Mouse (Mus musculus) layer of hippocampus, adult 8-10 months (tissue): ENCODE data around the gene Rnf121. TPM values are rescaled to one million over a fixed set of nuclear protein-coding genes. Genes with fewer than 3 reads are reported as not detected.

Source experiments
- DNase-seq, 2 experiments: peaks; one replicate each; pipeline ENCODE4 v3.0.0; 2022; ENCODE audit warnings: low spot score in 2 of 2
- total RNA-seq, 4 experiments: library from RNA; stranded (reverse); gene quantifications; 2 replicates each; pipeline ENCODE4 v1.2.4; 2022

The Rnf121 gene
- 10 to 100 TPM; 43.4 to 47.0 (median 44.9) TPM for total RNA-seq

GRCm38 (mm10) chr7:102065046-102065891, at the start of gene Rnf121, which contains the start of the genes Xndc1 and Xntrpc:
Gene Rnf121, minus strand, starts transcription at chr7:102065469.
Gene Xndc1, plus strand, starts transcription at chr7:102065511.
Gene Xntrpc, plus strand, starts transcription at chr7:102065713.
- DNase-seq = peak; percentile 91 to 93

GRCm38 (mm10) chr7:102113151-102113729, 48.0 kb upstream of the Rnf121 start:
- DNase-seq = no peak

GRCm38 (mm10) chr7:102109746-102110145, 44.5 kb upstream of the Rnf121 start:
- no peak for DNase-seq

- no peak for DNase-seq
These were observed 43.9 kb upstream of the Rnf121 start, which contains the start of gene Art5 for GRCm38 (mm10) chr7:102109171-102109570. Gene Art5, minus strand, starts transcription at chr7:102109489.

- no peak for DNase-seq
These were observed 42.9 kb upstream of the Rnf121 start for GRCm38 (mm10) chr7:102108206-102108605.

GRCm38 (mm10) chr7:102106700-102107141, 41.5 kb upstream of the Rnf121 start:
- no peak for DNase-seq

GRCm38 (mm10) chr7:102104126-102104525, 38.9 kb upstream of the Rnf121 start:
- DNase-seq = no peak

GRCm38 (mm10) chr7:102103555-102103954, 38.3 kb upstream of the Rnf121 start:
- no peak for DNase-seq

- no peak for DNase-seq
These were observed 37.4 kb upstream of the Rnf121 start for GRCm38 (mm10) chr7:102102696-102103095.

GRCm38 (mm10) chr7:102102241-102102640, 37.0 kb upstream of the Rnf121 start:
- no peak for DNase-seq

GRCm38 (mm10) chr7:102101487-102101886, 36.2 kb upstream of the Rnf121 start, which contains the start of gene Art1:
Gene Art1, plus strand, starts transcription at chr7:102101743.
- no peak for DNase-seq

- DNase-seq = no peak
These were observed 35.6 kb upstream of the Rnf121 start for GRCm38 (mm10) chr7:102100868-102101267.

GRCm38 (mm10) chr7:102099760-102100661, 34.7 kb upstream of the Rnf121 start:
- no peak for DNase-seq

GRCm38 (mm10) chr7:102087336-102087735, 22.1 kb upstream of the Rnf121 start:
- DNase-seq = peak; percentile 27 to 39

GRCm38 (mm10) chr7:102084041-102084696, 18.9 kb upstream of the Rnf121 start:
- DNase-seq = no peak

- DNase-seq = no peak
These were observed 17.5 kb upstream of the Rnf121 start, which contains the start of gene Trpc2 for GRCm38 (mm10) chr7:102082816-102083215. Gene Trpc2, plus strand, starts transcription at chr7:102083116.

GRCm38 (mm10) chr7:102081784-102082183, 16.5 kb upstream of the Rnf121 start:
- no peak for DNase-seq

GRCm38 (mm10) chr7:102080311-102080710, 15.0 kb upstream of the Rnf121 start:
- DNase-seq = no peak

- DNase-seq = peak in 1 of 2 experiments; percentile 31
These were observed 13.2 kb upstream of the Rnf121 start for GRCm38 (mm10) chr7:102078517-102078916.

- no peak for DNase-seq
These were observed 11.5 kb upstream of the Rnf121 start for GRCm38 (mm10) chr7:102076714-102077296.
